Mouse (Mus musculus): ENCODE results near the gene H2-Q4.
"Not testable (repeated sequence)": the region's sequence is repeated elsewhere in the genome, so short reads cannot be mapped to it uniquely, and the experiment has no call there.

H2-Q4 gene

DNA sequence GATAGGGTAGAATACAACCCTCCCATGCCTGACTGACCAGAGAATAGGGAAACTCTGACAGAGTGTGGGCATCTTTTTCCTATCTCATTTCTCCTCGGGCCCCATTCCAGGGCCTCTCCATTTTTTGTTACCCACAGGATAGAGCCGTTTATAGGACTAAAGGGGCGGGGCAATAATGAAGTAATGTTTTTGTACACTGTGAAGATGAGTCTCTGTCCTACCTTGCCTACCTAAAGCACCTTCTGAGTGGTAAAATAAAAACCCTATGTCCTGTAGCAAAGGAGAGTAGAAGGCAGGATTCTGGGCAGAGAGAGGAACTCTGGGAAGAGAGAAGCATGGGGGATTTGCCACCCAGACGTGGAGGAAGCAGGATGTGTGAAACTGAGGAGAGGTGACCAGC lies 40.1 kb downstream of the H2-Q4 start:
- DNase-seq (ENCODE audit: low read depth in 1 of 2, low spot score in 2 of 2) = not testable (repeated sequence)

- DNase-seq (ENCODE audit: low read depth in 1 of 2, low spot score in 2 of 2) = not testable (repeated sequence)
Observed at GRCm38 (mm10) chr17:35420206-35420810, 40.9 kb downstream of the H2-Q4 start.

GRCm38 (mm10) chr17:35421331-35421730 lies 41.9 kb downstream of the H2-Q4 start:
- DNase-seq (ENCODE audit: low read depth in 1 of 2, low spot score in 2 of 2) = not testable (repeated sequence)

DNA sequence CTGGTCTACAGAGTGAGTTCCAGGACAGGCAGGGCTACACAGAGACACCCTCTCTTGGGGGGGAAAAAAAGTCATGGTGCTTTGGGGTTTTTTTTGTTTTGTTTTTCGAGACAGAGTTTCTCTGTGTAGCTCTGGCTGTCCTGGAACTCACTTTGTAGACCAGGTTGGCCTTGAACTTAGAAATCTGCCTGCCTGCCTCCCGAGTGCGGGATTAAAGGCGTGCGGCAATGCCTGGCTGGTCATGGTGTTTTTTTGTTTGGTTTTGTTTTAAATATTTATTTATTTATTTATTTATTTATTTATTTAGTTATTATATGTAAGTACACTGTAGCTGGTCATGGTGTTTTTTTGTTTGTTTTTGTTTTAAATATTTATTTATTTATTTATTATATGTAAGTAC lies 42.9 kb downstream of the H2-Q4 start:
- not testable (repeated sequence) for DNase-seq (ENCODE audit: low read depth in 1 of 2, low spot score in 2 of 2)

GRCm38 (mm10) chr17:35423131-35423810 lies 43.9 kb downstream of the H2-Q4 start:
- not testable (repeated sequence) for DNase-seq (ENCODE audit: low read depth in 1 of 2, low spot score in 2 of 2)

GRCm38 (mm10) chr17:35424106-35424505 lies 44.7 kb downstream of the H2-Q4 start:
- DNase-seq (ENCODE audit: low read depth in 1 of 2, low spot score in 2 of 2) = not testable (repeated sequence)

GRCm38 (mm10) chr17:35424624-35425416 lies 45.4 kb downstream of the H2-Q4 start, which contains the start of gene H2-Q6:
TSS of gene H2-Q6 (plus strand) at chr17:35424850.
- peak; percentile 52 to 80 for DNase-seq (ENCODE audit: low read depth in 1 of 2, low spot score in 2 of 2)

- DNase-seq (ENCODE audit: low read depth in 1 of 2, low spot score in 2 of 2) = not testable (repeated sequence)
Observed at GRCm38 (mm10) chr17:35425474-35425873, 46.1 kb downstream of the H2-Q4 start.

- DNase-seq (ENCODE audit: low read depth in 1 of 2, low spot score in 2 of 2) = not testable (repeated sequence)
Observed at GRCm38 (mm10) chr17:35428883-35429282, 49.5 kb downstream of the H2-Q4 start.

GRCm38 (mm10) chr17:35430671-35431070 lies 51.3 kb downstream of the H2-Q4 start:
- DNase-seq (ENCODE audit: low read depth in 1 of 2, low spot score in 2 of 2) = not testable (repeated sequence)

DNA sequence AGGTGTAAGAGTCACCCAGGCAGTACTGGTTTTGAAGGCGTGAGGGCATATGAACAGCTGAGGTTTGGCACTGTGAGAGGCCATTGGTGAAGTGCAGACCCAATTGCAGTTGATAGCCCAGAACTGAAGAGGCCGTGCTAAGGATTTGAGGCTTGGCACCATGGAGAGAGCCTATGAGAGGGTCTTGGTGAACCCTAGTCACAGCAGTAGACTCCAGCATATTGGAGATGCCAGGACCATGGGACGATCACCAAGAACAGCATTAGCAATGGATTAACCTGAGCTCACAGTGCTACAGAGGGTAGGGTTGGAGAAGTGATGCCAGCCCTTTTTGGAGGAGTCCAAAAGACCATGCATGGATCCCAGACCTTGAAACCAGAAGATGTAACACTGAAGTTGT lies 52.8 kb downstream of the H2-Q4 start:
- not testable (repeated sequence) for DNase-seq (ENCODE audit: low read depth in 1 of 2, low spot score in 2 of 2)

DNA sequence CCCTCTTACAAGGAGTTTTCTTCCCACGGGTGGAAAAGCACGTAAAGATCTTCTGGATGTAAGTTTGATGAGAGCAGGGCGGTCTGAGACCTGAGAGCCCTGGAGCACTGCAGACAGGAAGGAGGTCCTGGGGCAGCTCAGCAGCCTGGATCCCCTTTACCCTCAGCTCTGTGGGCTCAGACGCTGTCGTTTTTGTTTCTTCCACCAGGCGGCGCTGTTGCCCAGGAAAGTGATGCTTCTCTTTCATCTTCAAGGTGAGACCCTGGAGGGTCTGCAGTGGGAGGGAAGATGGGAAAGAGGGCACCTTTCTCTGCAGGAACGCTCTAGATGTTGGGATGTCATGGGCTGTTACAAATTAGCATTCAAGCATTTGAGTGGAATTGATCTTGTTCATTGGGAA lies 55.4 kb downstream of the H2-Q4 start:
- not testable (repeated sequence) for DNase-seq (ENCODE audit: low read depth in 1 of 2, low spot score in 2 of 2)

All from monocyte, adult 2 months (primary cell).